8 mouse cellular contexts compared by ENCODE assay signal in the genomic region with DNA sequence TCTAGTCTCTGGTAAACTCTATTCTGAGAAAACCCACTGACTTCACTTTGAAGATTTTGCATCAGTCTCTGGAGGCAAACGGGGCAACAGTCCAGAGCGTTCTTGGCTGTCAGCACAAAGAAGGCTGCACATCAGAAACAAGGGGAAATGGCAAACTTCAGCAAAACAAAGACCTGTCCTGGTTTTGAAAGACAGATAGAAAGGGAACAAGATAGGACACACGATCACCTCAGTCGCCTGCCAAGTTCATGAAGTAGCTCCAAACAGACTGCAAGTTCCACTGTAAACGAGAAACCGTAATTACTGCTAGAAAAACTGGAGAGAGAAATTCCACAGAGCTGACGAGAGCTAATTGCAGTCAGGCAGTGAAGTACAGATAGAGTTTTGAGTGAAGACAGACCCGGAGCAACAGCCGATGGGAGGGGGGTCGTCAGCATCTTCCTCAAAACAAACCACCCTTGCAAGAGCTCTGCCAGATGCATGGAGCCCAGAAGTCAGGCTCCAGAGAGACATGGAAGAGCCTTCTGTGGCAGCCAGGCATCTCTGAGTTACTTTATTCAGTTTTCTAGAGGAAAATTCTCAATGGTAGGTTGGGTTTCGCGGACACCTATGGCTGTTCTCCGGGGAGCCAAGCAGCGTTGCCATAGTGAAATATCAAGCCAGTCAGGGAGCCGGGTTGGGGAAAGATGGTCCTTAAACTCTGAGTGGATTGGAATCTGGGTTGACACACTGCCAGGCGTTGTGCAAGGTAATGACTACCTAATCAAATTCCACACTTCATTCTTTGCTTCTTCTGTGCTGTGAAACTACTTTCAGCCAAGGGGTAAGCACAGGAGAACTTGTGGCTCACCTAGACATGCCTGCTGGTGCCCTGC.
DNase-seq lines count a peak whose midpoint lies in the region; ATAC-seq lines count a peak whose summit lies in the region.

No protein-coding gene starts in this region.

- H3K36me3 ChIP-seq in limb, embryonic 15.5 days = no peaks in the 10 kb centered on the region

- peak overlapping the region; percentile 73 for H3K27ac ChIP-seq in limb, embryonic 15.5 days

- ATAC-seq in limb, embryonic 15.5 days (ENCODE audit: insufficient number of reproducible peaks, low FRiP score, low TSS enrichment, low read depth) = no peak

- WGBS in limb, embryonic 15.5 days = 24% methylated on average over 16 of the region's 16 CpGs

- peaks cover 17% of the 10 kb centered on the region for H3K4me1 ChIP-seq in limb, embryonic 15.5 days

- peak overlapping the region; percentile 15 for H3K4me3 ChIP-seq in limb, embryonic 15.5 days

- peak overlapping the region; percentile 36 for H3K4me2 ChIP-seq in limb, embryonic 15.5 days

- H3K27me3 ChIP-seq in limb, embryonic 15.5 days = no peaks in the 10 kb centered on the region

- no peaks in the 10 kb centered on the region for H3K9me3 ChIP-seq in limb, embryonic 15.5 days

- no peak overlapping the region for H3K9ac ChIP-seq in limb, embryonic 15.5 days

- peak; percentile 6 for DNase-seq in gastrocnemius, adult 18-20 months (ENCODE audit: low spot score)
- no peak for DNase-seq in gastrocnemius, postnatal 25 days
- DNase-seq in 3T3-L1 (ENCODE audit: low read depth, low spot score) = peak; percentile 52
- peak; percentile 40 for DNase-seq in gastrocnemius, postnatal 10 days
- DNase-seq in ovary, postnatal 14 days (ENCODE audit: low spot score) = no peak
- DNase-seq in embryo, embryonic 11 days = no peak
- no peak for DNase-seq in embryo, embryonic 10.5 days (ENCODE audit: low spot score)

Comparison
In these comparisons a context has a peak if more than half of its experiments do, and no peak if none do; other contexts are left out.
1. DNase-seq: peak in gastrocnemius, adult 18-20 months (single experiment), 3T3-L1 (single experiment) and gastrocnemius, postnatal 10 days (single experiment); none in gastrocnemius, postnatal 25 days (single experiment), ovary, postnatal 14 days (single experiment), embryo, embryonic 11 days (single experiment) and embryo, embryonic 10.5 days (single experiment).